Mouse (Mus musculus): Measurements from ENCODE around the gene Jpt2.
A peak's percentile ranks its signal among the peaks of the same experiment; 100 is the strongest.

The Jpt2 gene

GRCm38 (mm10) chr17:24907591-24907990 is 52.9 kb downstream of the Jpt2 start:
- DNase-seq (ENCODE audit: low read depth, low spot score), result no peak

- DNase-seq (ENCODE audit: low read depth, low spot score), result no peak
These were observed 56.7 kb downstream of the Jpt2 start for GRCm38 (mm10) chr17:24903767-24904166.

- no peak for DNase-seq (ENCODE audit: low read depth, low spot score)
These were observed 57.6 kb downstream of the Jpt2 start for GRCm38 (mm10) chr17:24902671-24903474.

GRCm38 (mm10) chr17:24902124-24902523 is 58.4 kb downstream of the Jpt2 start:
- DNase-seq (ENCODE audit: low read depth, low spot score), result no peak

DNA sequence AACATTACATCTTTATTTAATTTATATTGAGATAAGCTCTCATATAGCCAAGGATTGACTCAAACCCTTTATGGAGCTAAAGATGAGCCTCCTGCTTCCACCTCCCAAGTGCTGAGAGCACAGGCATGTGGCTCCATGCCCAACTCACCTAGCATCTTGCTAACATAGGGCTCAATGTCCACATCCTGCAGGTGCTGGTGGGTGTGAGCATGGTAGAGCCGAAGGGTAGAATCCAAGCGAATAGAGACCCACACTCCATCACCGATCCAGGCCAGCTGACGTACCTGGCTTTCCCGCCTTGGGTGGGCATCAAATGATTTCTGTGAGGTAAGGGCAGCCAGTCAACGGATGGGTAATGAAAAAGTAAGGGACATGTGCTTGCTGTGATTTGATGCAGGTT is 60.5 kb downstream of the Jpt2 start:
- DNase-seq (ENCODE audit: low read depth, low spot score), result no peak

DNA sequence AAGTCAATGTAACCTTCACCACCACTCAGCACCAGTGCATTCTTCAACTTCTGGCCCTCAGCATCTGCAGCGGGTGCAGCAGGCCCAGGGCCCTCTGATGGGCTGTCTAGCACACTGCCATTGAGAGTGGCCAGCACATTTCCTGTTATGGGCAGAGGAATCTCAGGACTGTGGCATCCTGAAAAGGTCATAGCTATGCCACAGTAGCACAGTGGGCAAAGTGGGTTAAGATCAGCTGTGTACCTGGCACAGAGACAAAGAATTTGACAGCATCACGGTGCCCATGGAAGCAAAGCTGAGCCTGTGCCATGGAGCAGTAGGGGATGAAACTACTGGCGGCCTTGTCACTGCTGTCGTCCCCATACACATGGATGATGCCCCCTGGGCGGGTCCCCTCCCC is 61.3 kb downstream of the Jpt2 start:
- DNase-seq (ENCODE audit: low read depth, low spot score), result no peak

GRCm38 (mm10) chr17:24898041-24898854 is 62.2 kb downstream of the Jpt2 start:
- no peak for DNase-seq (ENCODE audit: low read depth, low spot score)

DNA sequence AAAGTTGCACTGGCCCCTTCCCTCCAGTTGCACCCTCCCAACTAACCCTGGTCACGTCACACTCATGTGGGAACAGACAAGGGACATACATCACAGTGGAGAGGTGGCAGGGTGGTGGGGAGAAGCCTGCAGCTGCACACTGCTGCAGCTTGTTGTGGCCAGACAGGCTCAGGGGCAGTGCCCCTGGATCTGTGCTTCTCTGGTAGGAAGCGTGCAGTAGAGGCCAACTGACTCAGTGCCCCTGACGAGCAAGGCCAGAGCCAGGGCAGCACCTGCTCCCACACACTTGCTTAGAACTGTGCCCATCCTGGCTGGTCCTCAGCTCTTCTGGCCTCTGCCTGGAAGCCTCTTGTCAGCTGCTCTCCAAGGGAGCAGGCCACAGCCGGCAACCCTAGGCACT is 62.9 kb downstream of the Jpt2 start:
- DNase-seq (ENCODE audit: low read depth, low spot score), result no peak

- DNase-seq (ENCODE audit: low read depth, low spot score), result no peak
These were observed 63.6 kb downstream of the Jpt2 start for GRCm38 (mm10) chr17:24896993-24897269.

DNA sequence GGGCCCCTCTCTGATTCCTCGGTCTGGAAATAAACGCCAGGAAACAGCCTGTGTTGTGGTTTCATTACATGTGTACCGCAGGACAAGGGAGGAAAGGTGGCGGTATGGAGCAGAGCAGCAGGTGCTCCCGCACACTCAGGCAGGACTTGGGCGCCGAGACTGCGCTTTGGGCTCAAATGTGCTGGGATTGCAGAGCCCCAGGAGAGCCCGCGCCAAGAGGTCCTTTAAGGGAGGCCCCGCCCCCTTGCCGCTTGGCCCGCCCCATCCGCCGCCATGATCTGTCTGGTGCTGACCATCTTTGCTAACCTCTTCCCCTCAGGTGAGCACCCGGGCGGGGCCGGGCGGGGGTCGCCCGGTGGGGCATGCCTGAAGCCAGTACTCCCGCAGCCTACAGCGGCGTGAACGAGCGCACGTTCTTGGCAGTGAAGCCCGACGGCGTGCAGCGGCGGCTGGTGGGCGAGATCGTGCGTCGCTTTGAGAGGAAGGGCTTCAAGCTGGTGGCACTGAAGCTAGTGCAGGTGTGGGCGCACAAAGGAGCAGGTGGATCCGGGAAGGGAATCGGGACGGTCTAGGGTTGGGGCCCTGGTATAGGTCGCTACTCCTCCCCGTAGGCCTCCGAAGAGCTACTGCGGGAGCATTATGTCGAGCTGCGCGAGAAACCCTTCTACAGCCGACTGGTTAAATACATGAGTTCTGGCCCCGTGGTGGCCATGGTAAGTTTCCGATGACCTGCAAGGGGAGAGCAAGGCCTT is 64.1 kb downstream of the Jpt2 start, which contains the start of gene Nme3:
Gene Nme3 (plus strand): TSS at position 260 of the 752 bp plus-strand sequence.
- peak; percentile 42 for DNase-seq (ENCODE audit: low read depth, low spot score)

- no peak for DNase-seq (ENCODE audit: low read depth, low spot score)
These were observed 64.8 kb downstream of the Jpt2 start for GRCm38 (mm10) chr17:24895571-24896240.

DNA sequence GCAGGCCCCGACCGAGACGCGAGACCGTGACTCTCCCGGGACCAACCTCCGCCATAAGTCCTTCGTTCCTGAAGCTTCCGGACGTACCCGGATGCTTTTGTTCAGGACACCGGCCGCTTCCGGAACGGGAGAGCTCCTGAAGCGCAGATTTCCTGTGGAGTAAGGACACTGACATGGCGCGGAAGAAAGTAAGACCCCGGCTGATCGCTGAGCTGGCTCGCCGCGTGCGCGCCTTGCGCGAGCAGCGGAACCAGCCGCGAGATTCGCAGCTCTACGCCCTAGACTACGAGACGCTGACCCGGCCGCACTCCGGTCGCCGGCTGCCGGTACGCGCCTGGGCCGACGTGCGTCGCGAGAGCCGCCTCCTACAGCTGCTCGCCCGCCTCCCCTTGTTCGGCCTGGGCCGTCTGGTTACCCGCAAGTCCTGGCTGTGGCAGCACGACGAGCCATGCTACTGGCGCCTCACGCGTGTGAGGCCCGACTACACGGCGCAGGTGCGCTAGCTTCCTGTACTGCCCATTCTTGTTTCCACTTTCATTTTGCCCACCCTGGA is 65.4 kb downstream of the Jpt2 start, which contains the start of the genes Eme2 and Mrps34:
Gene Eme2 (minus strand): TSS at position 93 of the 553 bp plus-strand sequence.
Gene Mrps34 (plus strand): TSS at position 122 of the 553 bp plus-strand sequence.
- peak; percentile 80 for DNase-seq (ENCODE audit: low read depth, low spot score)

- no peak for DNase-seq (ENCODE audit: low read depth, low spot score)
These were observed 66.2 kb downstream of the Jpt2 start for GRCm38 (mm10) chr17:24894061-24894994.

DNA sequence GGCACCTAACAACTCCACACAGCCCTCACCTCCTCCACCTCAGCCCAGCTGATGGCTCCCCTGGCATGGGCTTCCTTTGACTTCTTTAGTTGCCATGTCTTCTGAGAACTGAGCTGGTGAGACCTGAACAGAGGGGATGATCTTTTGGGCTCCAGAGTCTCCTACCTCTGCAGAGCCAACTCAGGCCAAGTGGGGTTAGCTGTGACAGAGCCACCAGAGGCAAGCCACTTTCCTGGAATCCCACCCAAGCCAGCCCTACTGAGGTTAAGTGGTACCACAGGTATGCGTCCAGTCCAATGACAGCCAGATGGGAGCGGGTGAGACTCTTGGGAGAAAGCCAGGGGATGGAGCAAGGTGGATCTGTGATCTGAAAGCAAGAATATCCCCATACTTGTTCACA is 67.2 kb downstream of the Jpt2 start:
- DNase-seq (ENCODE audit: low read depth, low spot score), result no peak

GRCm38 (mm10) chr17:24892785-24893184 is 67.7 kb downstream of the Jpt2 start:
- no peak for DNase-seq (ENCODE audit: low read depth, low spot score)

DNA sequence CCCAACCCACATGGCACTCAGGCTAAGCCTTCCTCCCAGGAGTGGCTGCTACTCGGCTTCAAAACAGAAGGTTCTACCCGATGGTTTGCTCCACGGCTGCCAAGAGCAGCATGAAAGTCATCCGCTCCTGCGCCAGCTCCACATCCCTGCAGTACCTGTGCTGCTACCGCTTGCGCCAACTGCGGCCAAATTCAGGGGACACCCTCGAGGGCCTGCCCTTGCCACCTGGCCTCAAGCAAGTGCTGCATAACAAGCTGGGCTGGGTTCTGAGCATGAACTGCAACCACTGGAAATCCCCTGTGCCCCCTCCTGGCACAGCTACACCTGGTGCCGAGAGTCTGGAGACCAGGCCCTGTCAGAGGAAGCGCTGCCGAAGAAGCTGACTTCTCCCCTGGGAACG is 69.2 kb downstream of the Jpt2 start:
- DNase-seq (ENCODE audit: low read depth, low spot score), result no peak

- DNase-seq (ENCODE audit: low read depth, low spot score), result no peak
These were observed 70.1 kb downstream of the Jpt2 start for GRCm38 (mm10) chr17:24890151-24891092.

DNA sequence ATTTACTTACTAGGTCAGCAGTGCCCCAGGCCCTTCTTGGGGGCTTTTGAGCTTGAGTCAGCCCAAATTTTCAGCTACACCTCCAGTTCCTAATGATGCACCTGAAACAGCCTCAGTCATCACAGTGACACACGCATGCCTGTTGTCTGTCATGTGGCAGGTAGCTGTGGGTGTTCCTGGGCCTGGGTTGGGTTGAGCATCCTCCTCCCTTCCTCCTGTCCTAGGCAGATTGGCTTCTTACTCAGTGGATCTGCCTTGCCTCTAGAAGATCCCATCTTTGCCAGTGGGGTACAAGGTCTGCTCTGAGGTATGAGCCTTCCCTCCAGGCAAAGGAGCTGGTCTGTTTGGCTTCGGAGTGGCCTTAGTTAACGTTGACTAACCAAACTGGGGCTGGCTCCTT is 71.6 kb downstream of the Jpt2 start:
- no peak for DNase-seq (ENCODE audit: low read depth, low spot score)

Data from retina, adult 2 months (tissue).